ENCODE assay signal across 33 mouse cellular contexts in the genomic region with DNA sequence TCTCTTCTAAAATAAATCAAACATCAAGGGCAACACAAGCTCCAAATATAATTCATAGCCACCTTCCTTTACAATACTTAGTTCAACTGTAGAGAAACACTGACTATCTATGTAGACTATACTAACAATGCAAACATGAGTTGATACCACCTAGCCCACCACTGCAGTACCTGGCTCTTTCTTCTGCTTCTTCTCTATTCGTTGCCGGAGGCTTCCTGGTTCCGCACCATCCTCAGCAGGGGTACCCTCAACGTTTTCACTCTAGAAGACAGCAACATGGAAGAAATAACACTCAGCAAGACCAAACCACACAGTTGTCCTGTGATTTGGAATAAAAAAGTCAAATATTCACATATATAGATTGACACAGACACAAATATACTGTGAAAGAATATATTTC. TPM values are rescaled to one million over a fixed set of nuclear protein-coding genes. Genes with fewer than 3 reads are reported as not detected.
"Had no signal": no experiment of that assay in that cellular context is flagged by ENCODE, and none has a peak within 500 bp of the region (broad histone marks: within the 10 kb centered on the region; RNA-seq: fewer than 3 reads in every experiment).

No protein-coding gene starts in this region.

- H3K27me3 ChIP-seq: heart, embryonic 12.5 days; heart, embryonic 13.5 days; heart, embryonic 15.5 days; hindbrain, embryonic 12.5 days; hindbrain, embryonic 13.5 days; hindbrain, embryonic 15.5 days; intestine, embryonic 15.5 days; kidney, embryonic 15.5 days had no signal

- DNase-seq: heart, postnatal 14 days; heart, postnatal 36 days; heart, postnatal 4 days; kidney, adult 11 months; kidney, adult 18-20 months; kidney, adult 2 months; kidney, adult 8-10 months; kidney, adult 9 months; kidney, postnatal 10 days; kidney, postnatal 14 days; kidney, postnatal 25 days; kidney, postnatal 36 days; kidney, postnatal 4 days; layer of hippocampus, adult 9-11 months; layer of hippocampus, postnatal 36 days had no signal

- H3K9me3 ChIP-seq: heart, embryonic 12.5 days; heart, embryonic 13.5 days; heart, embryonic 15.5 days; hindbrain, embryonic 10.5 days; hindbrain, embryonic 12.5 days; hindbrain, embryonic 13.5 days; hindbrain, embryonic 15.5 days; intestine, embryonic 15.5 days; kidney, embryonic 15.5 days had no signal

- H3K4me3 ChIP-seq: heart, embryonic 12.5 days; heart, embryonic 13.5 days; heart, embryonic 15.5 days; hindbrain, embryonic 10.5 days; hindbrain, embryonic 12.5 days; hindbrain, embryonic 13.5 days; hindbrain, embryonic 15.5 days; intestine, embryonic 15.5 days; kidney, embryonic 15.5 days; layer of hippocampus, adult 2 months; left cerebral cortex, adult 2 months had no signal

- H3K27ac ChIP-seq: heart, embryonic 13.5 days; heart, embryonic 15.5 days; hindbrain, embryonic 10.5 days; hindbrain, embryonic 12.5 days; hindbrain, embryonic 13.5 days; hindbrain, embryonic 14.5 days; hindbrain, embryonic 15.5 days; hindbrain, postnatal 0 days; intestine, embryonic 15.5 days; kidney, embryonic 15.5 days; kidney, postnatal 0 days; layer of hippocampus, adult 2 months; left cerebral cortex, adult 2 months had no signal

- H3K4me1 ChIP-seq: heart, embryonic 12.5 days; heart, embryonic 13.5 days; heart, embryonic 15.5 days; hindbrain, embryonic 10.5 days; hindbrain, embryonic 12.5 days; hindbrain, embryonic 13.5 days; hindbrain, embryonic 15.5 days; intestine, embryonic 15.5 days; kidney, embryonic 15.5 days had no signal

- H3K36me3 ChIP-seq: hindbrain, embryonic 15.5 days had no signal

RNA-seq across cellular contexts. Expression of a gene that starts 14.8 kb away (rescaled TPM):
- total RNA-seq: hematopoietic stem cell, adult 5-6 weeks had no signal
- polyA plus RNA-seq: inflammation-experienced regulatory T-cells, adult 6 months; intestine, embryonic 16.5 days; kidney, embryonic 14.5 days had no signal
